Mouse (Mus musculus) megakaryocyte, embryonic 14.5 days (primary cell): Measurements from ENCODE around the gene Vcp.

Experiments used
- FLI1 ChIP-seq: IDR thresholded peaks from 2 replicates; pipeline ENCODE4 v1.6.1; 2012; ENCODE audit warnings: low read length, inconsistent platforms, mixed read lengths
- GATA1 ChIP-seq: IDR thresholded peaks from 3 replicates; pipeline ENCODE4 v1.6.1; 2012; ENCODE audit warnings: mixed read lengths, low read length, inconsistent platforms, borderline replicate concordance

DNA sequence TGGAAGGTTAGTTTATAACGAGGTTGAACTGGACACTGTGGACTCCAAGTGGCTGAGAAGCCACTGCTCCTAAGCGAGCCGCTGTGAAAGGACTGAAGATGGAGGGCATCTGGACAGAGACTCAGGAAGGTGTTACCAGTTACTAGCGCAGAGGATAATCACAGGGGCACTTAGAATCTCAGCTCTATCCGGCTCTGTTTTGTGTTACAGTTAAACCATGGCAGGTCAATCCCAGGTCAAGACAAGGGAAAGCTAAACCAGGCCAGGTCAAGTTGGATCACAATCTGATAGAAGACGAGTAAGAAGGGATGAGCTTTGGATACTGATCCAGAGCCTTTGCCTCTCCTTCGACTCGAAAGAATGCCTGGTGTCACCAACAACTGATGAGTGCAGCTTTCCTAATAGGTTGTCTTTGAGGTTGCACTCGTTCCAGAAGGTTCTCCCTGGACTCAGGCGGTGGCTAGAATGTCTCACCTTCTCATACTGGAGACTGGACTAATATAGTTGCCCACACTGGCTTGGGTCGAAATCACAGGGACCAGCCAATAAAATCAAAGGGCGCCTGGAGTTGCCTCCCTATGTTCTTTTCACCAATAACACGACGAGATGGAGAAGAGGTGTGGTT lies 51.1 kb downstream of the Vcp start:
- TF ChIP-seq GATA1 (no peak), FLI1 (no peak)
